Mouse (Mus musculus): ENCODE measurements at regions not wholly inside any gene's neighbourhood (a gene's known extent, or its start where the extent isn't known, plus 50 kb on each side); places are given as distances from the start of the nearest gene placed in this dataset.
"Not testable (repeated sequence)": the region's sequence is repeated elsewhere in the genome, so short reads cannot be mapped to it uniquely, and the experiment has no call there.

GRCm38 (mm10) chr17:50397324-50397723, 103.9 kb upstream of the Dazl start:
- DNase-seq (ENCODE audit: low spot score in 2 of 2) = no peak

GRCm38 (mm10) chr17:50407249-50407990, 101.8 kb upstream of the Plcl2 start:
- peak; percentile 69 to 88 for DNase-seq (ENCODE audit: low spot score in 2 of 2)

- DNase-seq (ENCODE audit: low spot score in 2 of 2) = peak; percentile 60 to 85
These were observed 100.6 kb upstream of the Plcl2 start for GRCm38 (mm10) chr17:50408581-50408980.

- DNase-seq (ENCODE audit: low spot score in 2 of 2) = no peak
These were observed 99.9 kb upstream of the Plcl2 start for GRCm38 (mm10) chr17:50409271-50409670.

GRCm38 (mm10) chr17:50409895-50410294, 99.3 kb upstream of the Plcl2 start:
- DNase-seq (ENCODE audit: low spot score in 2 of 2) = no peak

GRCm38 (mm10) chr17:50410296-50410695, 98.9 kb upstream of the Plcl2 start:
- DNase-seq (ENCODE audit: low spot score in 2 of 2) = no peak

- DNase-seq (ENCODE audit: low spot score in 2 of 2) = no peak
These were observed 96.8 kb upstream of the Plcl2 start for GRCm38 (mm10) chr17:50412446-50412845.

- DNase-seq (ENCODE audit: low spot score in 2 of 2) = no peak
These were observed 95.3 kb upstream of the Plcl2 start for GRCm38 (mm10) chr17:50413916-50414315.

GRCm38 (mm10) chr17:50415331-50416005, 93.7 kb upstream of the Plcl2 start:
- no peak for DNase-seq (ENCODE audit: low spot score in 2 of 2)

GRCm38 (mm10) chr17:50416119-50416518, 93.1 kb upstream of the Plcl2 start:
- DNase-seq (ENCODE audit: low spot score in 2 of 2) = no peak

- DNase-seq (ENCODE audit: low spot score in 2 of 2) = no peak
These were observed 92.6 kb upstream of the Plcl2 start for GRCm38 (mm10) chr17:50416538-50417113.

- no peak for DNase-seq (ENCODE audit: low spot score in 2 of 2)
These were observed 90.3 kb upstream of the Plcl2 start for GRCm38 (mm10) chr17:50418863-50419383.

- not testable (repeated sequence) for DNase-seq (ENCODE audit: low spot score in 2 of 2)
These were observed 89.7 kb upstream of the Plcl2 start for GRCm38 (mm10) chr17:50419551-50419950.

GRCm38 (mm10) chr17:50419966-50420365, 89.2 kb upstream of the Plcl2 start:
- DNase-seq (ENCODE audit: low spot score in 2 of 2) = no peak

- no peak for DNase-seq (ENCODE audit: low spot score in 2 of 2)
These were observed 88.5 kb upstream of the Plcl2 start for GRCm38 (mm10) chr17:50420690-50421089.

GRCm38 (mm10) chr17:50421476-50421875, 87.7 kb upstream of the Plcl2 start:
- no peak for DNase-seq (ENCODE audit: low spot score in 2 of 2)

GRCm38 (mm10) chr17:50425110-50425509, 84.1 kb upstream of the Plcl2 start:
- no peak for DNase-seq (ENCODE audit: low spot score in 2 of 2)

GRCm38 (mm10) chr17:50425531-50425930, 83.7 kb upstream of the Plcl2 start:
- DNase-seq (ENCODE audit: low spot score in 2 of 2) = no peak

- no peak for DNase-seq (ENCODE audit: low spot score in 2 of 2)
These were observed 83.1 kb upstream of the Plcl2 start for GRCm38 (mm10) chr17:50426146-50426545.

GRCm38 (mm10) chr17:50427331-50428003, 81.7 kb upstream of the Plcl2 start:
- no peak for DNase-seq (ENCODE audit: low spot score in 2 of 2)

GRCm38 (mm10) chr17:50428004-50428560, 81.1 kb upstream of the Plcl2 start:
- DNase-seq (ENCODE audit: low spot score in 2 of 2) = no peak

GRCm38 (mm10) chr17:50432559-50432958, 76.6 kb upstream of the Plcl2 start:
- DNase-seq (ENCODE audit: low spot score in 2 of 2) = no peak
